Mouse (Mus musculus) mesoderm, embryonic 11.5 days (tissue): ENCODE measurements around the gene Dennd2d.

Experiments used
- DNase-seq: peaks from one replicate; pipeline ENCODE4 v3.0.0-alpha.2; 2012; ENCODE audit warnings: low read depth, low spot score

Gene Dennd2d

DNA sequence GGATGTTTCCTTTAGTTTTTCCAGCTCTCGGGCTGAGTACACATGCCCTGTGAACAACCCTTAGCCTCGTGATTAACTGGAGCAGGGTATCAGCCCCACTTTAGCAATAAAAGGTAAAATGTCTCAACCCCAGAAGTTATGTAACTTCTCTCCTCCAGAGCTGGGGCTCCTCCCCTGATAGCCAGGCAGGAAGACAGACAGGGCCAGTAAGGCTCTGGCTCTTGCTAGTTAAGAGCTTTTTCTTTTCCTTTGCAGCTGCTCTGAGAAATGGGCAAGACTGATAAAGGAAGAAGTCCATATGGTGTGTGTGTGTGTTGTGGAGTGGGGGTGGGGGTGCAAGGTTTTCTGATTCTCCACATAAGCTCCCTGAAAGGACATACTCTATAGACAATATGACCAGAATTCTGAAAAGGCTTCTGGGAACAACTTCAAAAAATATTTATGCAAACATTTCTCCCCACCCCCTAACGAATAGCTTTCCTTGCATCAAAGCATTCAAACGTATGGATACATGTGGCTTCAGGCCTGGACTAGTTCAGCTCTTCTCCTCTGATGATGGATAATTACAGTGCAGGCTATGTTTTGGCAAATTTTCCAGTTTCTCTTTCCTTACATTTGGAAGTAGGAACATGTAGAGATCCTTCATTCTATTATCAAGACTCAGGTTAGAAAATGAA, 14.0 kb downstream of the Dennd2d start:
- DNase-seq, result no peak

- no peak for DNase-seq
These were observed 14.8 kb downstream of the Dennd2d start for GRCm38 (mm10) chr3:106496996-106497395.

DNA sequence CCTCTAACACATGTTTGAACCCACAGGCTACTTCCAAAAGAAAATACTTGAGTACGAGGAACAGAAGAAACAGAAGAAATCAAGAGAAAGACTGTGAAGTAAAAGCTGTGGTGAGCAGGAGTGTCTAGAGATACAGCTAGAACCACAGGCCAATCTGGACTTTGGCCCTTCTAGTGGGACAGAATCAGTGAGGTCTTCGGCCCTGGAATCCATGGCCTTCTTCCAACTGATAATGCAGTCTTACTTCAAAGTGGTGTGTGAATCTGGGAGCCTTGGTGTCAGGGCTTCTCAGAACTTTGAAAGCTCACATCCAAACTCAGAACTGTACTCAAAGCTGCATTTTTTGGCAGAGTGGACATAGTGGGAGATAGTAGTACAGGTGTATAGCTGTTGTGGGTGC, 18.3 kb downstream of the Dennd2d start:
- DNase-seq, result no peak

GRCm38 (mm10) chr3:106502892-106503291, 20.7 kb downstream of the Dennd2d start:
- no peak for DNase-seq

DNA sequence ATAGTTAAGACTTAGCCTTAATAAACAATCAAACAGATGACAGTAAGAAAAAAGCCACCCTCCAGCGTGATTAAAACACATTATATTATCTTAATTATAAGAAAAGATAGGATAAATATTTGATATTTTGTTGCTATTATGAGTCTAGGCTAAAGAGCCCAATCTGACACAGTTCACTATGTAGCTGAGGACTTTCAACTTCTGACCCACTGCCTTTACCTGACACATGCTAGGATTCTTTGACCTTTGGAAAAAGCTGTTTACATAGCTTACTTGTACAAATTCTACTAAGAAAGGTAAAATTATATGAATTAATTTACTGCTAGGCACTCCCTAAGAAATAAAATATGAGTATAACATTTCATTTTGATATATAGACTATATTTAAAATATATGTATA, 28.5 kb downstream of the Dennd2d start:
- no peak for DNase-seq

DNA sequence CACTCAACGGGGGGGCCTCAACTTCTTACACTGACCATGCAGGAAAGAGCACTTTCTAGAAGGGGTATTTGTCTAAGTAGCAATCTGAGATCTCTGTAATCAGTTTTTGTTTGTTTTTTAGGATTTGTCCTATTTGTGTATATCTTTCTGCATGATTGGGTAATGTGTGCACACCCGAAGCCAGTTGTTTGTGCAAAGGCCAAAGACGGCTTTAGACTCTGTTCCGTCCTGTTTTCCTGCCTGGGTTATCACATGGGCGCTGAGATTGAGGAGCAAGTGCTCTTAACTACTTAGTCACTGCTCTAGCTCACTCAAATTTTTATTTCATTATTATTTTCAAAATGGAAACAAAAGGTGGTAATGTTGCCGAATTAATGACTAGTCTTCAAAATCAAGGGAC, 32.8 kb downstream of the Dennd2d start:
- DNase-seq, result no peak

GRCm38 (mm10) chr3:106522730-106523129, 40.5 kb downstream of the Dennd2d start:
- DNase-seq, result no peak

DNA sequence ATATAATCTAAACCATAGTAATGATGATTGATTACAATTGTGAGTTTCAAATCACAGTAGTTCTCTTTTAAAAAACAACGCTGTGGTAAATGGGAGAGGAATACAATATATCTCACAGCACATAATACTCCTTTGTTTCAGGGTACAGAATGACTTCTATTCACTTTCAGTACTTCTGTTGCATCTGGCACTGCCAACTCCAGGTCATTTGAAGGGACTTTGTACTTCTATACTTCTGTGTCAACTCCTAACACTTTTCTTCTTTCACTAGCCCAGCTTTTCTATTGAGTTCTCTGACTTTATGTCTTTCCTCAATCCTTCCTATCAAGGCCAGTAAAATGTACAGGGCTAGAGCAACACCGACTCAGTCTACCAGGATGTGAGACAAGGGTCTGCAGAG, 44.2 kb downstream of the Dennd2d start:
- DNase-seq, result no peak

DNA sequence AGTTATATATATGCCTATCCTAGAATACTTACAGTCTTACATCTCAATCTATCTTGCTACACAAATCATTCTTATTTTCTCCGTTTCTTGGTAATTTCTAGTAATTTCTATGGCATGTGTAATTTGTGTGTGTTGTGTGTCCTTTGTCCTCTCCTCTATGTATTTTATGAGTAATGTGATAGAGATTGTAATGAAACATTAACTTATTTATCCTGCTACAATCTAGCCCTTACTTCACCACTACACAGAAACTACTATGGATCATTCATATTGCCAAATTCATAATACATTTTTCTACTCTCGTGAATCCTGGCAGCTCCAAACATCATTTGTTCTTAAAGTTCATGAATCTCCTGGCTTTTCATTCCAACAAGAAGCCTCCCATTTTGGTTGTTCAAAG, 45.8 kb downstream of the Dennd2d start:
- DNase-seq, result no peak

DNA sequence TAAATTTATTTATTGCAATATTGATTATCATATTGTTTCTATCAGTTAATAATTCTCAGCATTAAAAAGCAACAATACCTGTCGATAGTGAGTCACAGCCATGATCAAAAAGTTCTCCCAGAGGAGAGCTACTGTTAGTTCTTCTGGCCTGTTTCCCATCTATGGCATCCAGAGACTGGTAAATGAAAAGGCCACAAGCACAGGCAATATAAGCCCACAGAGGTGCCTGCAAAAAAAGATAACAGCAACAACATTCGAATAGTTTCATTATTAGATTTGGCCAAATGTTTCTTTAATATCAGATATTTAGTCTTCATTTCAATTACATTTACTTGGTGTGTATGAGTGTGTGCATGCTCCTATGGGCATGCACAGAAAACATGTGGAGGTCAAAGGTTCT, 51.1 kb downstream of the Dennd2d start:
- DNase-seq, result no peak

GRCm38 (mm10) chr3:106544721-106545316, 62.6 kb downstream of the Dennd2d start:
- no peak for DNase-seq

DNA sequence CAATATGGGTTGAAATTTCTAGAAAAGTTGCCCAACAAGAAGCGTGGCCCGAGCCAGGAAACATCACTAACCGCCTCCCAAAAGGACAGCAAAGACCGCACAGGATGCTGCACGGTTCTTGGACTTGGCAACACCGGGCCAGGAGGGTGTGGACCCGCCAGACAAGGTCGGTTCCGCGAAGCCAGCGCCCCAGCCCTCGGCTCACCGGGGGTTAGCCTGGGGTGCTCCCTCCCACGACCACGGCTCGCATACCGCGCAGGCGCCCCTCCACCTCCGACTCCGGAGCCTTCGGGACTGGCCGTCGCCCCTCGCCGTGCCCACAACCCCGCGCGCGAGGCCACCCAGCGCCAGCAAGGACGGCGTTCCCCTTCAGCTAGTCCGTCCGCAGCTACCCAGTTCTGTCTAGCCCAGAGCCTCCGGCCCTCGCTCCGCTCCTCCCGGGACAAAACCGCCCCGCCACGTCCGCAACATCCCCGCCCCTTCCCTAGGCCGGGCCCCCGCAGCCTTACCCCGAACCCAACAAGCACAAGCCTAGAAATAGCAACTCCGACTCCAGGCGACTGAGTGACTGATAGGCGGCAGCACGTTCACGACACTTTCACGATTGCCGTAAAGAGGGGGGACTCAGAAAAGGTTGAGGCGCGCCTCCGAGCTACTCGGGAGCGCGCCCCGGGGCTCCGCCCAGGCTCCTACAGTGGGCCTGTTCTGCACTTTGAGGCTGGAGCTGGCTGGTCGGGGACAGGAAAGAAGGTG, 65.1 kb downstream of the Dennd2d start, which contains the start of the genes Dram2 and Cept1:
Gene Dram2 (plus strand): TSS at position 628 of the 753 bp plus-strand sequence.
Gene Cept1 (minus strand): TSS at position 632 of the 753 bp plus-strand sequence.
- DNase-seq, result peak; percentile 97

DNA sequence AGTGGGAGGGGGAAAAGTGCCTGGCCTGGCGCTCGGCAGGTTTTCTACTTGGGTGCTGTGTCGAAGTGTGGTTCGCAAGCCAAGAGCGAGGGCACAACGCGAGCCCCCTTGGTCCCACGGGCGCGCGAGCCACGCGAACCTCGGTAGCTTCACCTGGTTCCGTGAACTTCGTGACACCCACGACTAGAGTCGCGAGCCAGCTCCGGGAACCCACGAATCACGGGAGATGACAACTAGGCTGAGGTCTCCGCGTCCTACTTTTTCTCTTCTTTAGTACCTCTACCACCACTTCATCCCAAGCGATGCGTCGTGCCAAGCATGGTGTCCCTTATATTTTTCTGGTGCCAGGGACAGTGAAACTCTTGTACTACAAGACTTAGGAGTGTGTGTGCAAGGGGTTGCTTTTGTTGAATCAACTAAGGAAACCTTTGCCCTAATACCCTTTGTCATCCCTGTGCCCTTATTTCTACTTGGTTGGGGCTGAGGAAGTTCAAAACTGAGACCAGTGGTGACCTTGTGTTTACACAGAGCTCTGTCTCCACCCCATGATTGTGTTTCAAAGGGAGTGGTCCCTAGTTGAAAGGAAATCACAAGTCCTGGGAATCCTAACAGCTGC, 65.8 kb downstream of the Dennd2d start:
- peak; percentile 30 for DNase-seq

DNA sequence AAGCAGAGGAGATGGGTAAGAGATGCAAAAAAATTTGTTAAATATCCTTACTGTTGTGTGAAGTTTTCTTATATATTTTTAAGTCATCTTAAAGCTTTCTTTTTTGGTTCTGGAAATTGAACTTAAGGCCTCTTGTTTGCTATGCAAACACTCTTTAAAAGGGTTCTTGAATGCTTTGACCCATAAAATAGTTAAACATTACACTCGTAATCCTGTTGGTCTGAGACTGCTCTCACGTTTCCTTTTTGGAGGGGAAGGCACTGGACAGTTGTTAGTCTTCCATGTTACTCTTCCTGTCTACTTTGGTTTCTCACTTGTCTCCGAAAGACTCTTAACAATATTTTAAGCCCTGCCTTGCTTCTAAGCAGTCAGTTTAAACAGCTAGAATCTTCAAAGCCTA, 66.8 kb downstream of the Dennd2d start:
- DNase-seq, result no peak
